Mouse (Mus musculus) heart, adult 18-20 months (tissue): ENCODE measurements around the gene Commd4. TPM values are rescaled to one million over a fixed set of nuclear protein-coding genes. Genes with fewer than 3 reads are reported as not detected.
A peak's percentile ranks its signal among the peaks of the same experiment; 100 is the strongest.

Experiments used
- DNase-seq, 2 experiments: peaks; one replicate each; pipeline ENCODE4 v3.0.0; 2021 to 2022; ENCODE audit warnings: mixed read lengths in 1 of 2
- total RNA-seq, 2 experiments: library from RNA; stranded (reverse); gene quantifications; 2 replicates each; pipeline ENCODE4 v1.2.3; 2021

Commd4 gene
- total RNA-seq, 2 experiments from 2014 or later: 28.0 to 32.0 TPM

DNA sequence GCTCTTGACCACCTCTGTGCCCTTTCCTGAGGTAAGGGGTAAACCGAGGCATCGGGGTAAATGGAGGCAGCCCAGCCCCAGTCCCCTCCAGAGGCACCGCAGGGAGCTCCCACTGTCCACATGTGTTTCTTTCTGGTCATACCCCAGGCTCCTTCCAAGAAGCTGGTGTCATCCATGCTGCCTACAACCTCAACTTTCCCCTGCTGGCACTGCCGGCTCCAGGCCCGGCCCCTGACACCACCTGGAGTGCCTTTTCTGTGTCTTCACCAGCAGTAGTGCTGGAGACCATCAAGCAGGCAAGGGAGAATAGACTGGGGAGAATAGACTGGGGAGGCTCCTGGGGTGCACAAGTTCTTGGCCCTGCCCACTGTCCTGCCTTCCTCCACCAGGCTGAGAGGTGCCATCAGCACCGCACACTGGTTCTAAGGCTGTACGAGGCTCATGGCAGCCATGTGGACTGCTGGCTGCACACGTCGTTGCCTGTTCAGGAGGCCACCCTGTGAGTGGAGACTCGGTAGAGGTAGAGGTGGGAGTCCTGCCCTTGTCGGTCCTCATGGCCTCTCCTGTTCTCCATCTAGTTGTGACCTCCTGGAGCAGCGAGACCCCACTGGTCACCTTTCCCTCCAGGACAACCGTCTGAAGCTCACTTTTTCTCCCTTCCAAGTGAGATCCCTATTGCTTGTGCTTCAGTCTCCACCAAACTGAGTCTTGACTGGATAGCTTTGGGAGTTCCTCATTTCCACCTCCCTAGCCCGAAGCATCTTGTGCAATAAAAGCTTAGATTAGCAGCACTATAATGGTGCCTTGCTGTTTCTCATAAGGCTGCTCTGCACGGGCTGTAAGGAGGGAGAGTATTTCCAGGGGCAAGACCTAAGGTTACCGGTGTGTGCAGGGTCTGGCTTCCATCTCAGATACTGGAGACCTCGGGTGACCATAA lies 16.4 kb downstream of the Commd4 start:
- DNase-seq: no peak

DNA sequence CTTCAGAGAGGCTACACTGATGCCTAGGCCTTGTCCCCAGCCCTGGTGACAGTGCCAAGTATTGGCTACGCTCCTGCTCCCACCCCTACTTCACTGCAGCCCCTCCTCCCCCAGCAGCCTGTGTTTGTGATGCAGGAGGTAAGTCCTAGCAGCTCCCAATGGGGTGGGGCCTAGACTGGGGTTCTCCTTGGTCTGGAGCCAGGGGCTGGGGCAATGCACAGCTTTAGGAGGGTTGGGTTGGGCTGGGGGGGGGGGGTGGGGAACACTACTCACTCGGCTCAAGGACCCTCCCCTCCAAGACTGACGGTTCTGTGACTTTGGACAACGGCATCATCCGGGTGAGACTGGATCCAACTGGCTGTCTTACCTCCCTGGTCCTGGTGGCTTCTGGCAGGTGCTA lies 18.6 kb downstream of the Commd4 start:
- no peak for DNase-seq

GRCm38 (mm10) chr9:57139110-57139509 lies 19.0 kb downstream of the Commd4 start:
- no peak for DNase-seq

- DNase-seq: no peak
Measured at GRCm38 (mm10) chr9:57138507-57138906, 19.6 kb downstream of the Commd4 start.

DNA sequence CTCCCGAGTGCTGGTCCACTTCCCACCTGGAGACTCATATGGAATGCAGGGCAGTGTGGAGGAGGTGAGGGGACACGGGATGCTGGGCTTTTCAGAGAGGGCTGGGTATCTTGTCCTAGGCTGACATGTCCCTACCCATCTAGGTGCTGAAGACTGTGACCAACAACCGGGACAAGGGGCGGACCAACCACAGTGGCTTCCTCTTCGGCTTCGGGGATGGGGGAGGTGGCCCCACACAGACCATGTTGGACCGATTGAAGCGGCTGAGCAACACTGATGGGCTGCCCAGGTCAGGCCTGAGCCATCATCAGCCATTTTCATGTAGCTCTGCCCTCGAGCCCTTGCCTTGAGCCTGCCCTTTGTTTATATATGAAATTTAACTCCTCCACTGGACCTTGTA lies 20.4 kb downstream of the Commd4 start:
- no peak for DNase-seq

DNA sequence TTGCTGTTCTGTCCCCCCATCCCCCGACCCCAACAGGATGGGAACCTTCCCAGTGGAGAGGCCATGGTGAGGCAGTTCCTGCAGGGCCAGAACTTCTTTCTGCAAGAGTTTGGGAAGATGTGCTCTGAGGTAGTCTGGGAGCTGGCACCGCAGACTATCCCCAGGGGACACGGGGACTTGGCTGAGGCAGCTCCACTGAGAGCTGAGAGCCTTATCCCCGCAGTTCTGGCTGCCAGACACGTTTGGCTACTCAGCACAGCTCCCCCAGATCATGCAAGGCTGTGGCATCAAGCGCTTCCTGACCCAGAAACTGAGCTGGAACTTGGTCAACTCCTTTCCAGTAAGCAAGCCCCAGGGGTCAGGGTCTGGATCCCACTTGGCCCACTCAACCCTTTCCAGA lies 20.9 kb downstream of the Commd4 start:
- DNase-seq: no peak

DNA sequence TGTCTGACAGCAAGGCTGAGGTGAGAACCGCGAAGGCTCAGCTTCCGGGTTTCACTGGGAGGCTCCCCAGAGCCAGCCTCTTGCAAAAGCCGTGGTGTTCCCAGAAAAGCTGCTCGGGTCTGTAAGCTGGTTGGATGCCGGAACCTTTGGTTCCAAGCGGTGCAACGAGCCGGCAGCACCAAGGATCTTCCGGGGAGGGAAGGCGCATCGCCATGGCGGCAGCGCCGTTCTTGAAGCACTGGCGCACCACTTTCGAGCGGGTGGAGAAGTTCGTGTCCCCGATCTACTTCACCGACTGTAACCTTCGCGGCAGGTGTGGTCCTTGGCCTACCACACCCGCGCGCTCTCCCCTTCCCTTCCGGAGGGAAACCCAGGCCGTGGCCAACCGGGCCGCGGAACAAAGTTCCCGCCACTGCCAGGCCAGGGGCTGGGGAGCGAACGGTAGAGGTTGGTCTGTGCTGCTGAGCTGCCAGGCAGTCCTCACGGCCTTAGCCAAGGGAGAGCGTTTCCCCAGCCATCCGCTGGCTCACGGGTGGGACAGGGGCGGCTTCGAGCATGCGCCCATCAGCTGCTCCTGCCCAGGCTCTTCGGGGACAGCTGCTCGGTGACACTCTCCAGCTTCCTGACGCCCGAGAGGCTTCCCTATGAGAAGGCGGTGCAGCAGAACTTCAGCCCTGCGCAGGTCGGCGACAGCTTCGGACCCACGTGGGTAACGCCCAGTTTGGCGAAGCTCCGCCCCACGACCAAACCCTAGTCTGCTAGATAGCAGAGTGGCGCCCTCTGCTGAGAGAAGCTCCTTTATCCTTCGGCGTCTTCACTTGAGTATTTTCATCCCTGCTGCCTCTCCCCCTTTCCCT lies 27.3 kb downstream of the Commd4 start, which contains the start of gene Man2c1:
Man2c1 (plus strand) TSS at position 114 of the 857 bp plus-strand sequence.
- peak; percentile 95 to 97 for DNase-seq

DNA sequence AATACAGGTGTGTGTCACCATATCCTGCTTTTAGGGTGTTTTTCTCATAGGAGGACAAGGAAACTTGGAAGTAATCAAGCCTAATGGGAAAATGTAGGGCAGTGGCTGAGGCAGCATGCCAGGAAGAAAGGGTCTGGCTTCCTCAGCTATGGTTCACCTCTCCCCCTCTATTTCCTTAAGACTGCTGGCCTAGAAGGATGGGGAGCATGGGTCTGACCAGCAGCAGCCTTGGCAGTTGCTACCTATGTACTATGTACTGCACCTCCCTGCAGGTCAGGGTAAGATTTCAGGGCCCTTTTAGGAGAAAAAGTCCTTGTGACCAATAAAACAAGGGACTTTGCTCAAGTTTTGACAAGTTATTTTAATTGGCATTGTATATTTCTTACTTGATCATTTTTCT lies 28.5 kb downstream of the Commd4 start:
- no peak for DNase-seq

- DNase-seq: no peak
Measured at GRCm38 (mm10) chr9:57117261-57117755, 40.8 kb downstream of the Commd4 start.

Other genes with a start within 250 kb of the Commd4 start
- gene Snx33, start 230.0 kb downstream of the Commd4 start, total RNA-seq: 1 to 10 TPM; 7.0 to 8.2 TPM
- 10 to 100 TPM; 55.8 to 58.3 TPM for gene Imp3, start 220.9 kb downstream of the Commd4 start, total RNA-seq
- 10 to 100 TPM; 10.6 to 11.2 TPM for gene Snupn, start 207.5 kb downstream of the Commd4 start, total RNA-seq
- 10 to 100 TPM in 1 of 2 experiments, 1 to 10 TPM in 1; 9.3 to 10.1 TPM for gene Ptpn9, start 163.4 kb downstream of the Commd4 start, total RNA-seq
- 10 to 100 TPM; 23.0 to 23.6 TPM for gene Sin3a, start 86.3 kb downstream of the Commd4 start, total RNA-seq
- gene Man2c1, start 27.6 kb downstream of the Commd4 start, total RNA-seq: 10 to 100 TPM; 42.6 to 43.3 TPM
- 1 to 10 TPM; 5.7 to 5.9 TPM for gene Neil1, start 10.0 kb downstream of the Commd4 start, total RNA-seq
- not detected for gene Trcg1, start 78.2 kb upstream of the Commd4 start, total RNA-seq
- 10 to 100 TPM in 1 of 2 experiments, 1 to 10 TPM in 1; 8.9 to 11.5 TPM for gene 1700017B05Rik, start 104.3 kb upstream of the Commd4 start, total RNA-seq